24 mouse cellular contexts compared by ENCODE assay signal in the genomic region with DNA sequence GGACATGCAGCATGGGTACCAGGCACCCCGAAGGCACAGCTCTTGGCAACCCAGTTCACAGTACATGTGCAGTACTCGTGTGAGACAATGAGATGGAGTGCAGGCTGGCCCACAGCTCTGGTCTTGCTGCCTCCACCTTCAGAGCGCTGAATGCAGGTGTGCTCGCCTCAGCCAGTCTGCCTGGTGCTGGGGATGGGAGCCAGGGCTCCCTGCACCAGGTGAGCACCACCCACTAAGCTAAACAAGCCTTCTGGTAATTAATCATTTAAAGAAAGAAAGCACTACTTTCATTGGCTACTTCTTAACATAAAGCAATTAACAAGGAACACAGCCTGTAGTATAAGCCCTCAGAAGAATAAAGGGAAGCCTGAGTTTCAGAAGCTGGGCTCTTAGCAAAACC. TPM values are rescaled to one million over a fixed set of nuclear protein-coding genes. Genes with fewer than 3 reads are reported as not detected.
DNase-seq lines count a peak whose midpoint lies in the region; ATAC-seq lines count a peak whose summit lies in the region.
"Had no signal": no experiment of that assay in that cellular context is flagged by ENCODE, and none has a peak within 500 bp of the region (broad histone marks: within the 10 kb centered on the region; RNA-seq: fewer than 3 reads in every experiment).

No protein-coding gene starts in this region.

- 71% methylated on average over 4 of the region's 4 CpGs for WGBS in stomach, embryonic 14.5 days
- WGBS in stomach, embryonic 16.5 days, result 70% methylated on average over 4 of the region's 4 CpGs

- H3K27me3 ChIP-seq in megakaryocyte, embryonic 14.5 days (replicated peaks), result no peaks in the 10 kb centered on the region
- H3K27me3 ChIP-seq in stomach, embryonic 14.5 days (ENCODE audit: control insufficient read depth, insufficient read depth, low read length), result no peaks in the 10 kb centered on the region
- no peaks in the 10 kb centered on the region for H3K27me3 ChIP-seq in stomach, embryonic 16.5 days (ENCODE audit: control insufficient read depth, insufficient read depth, low read length)
- H3K27me3 ChIP-seq: embryonic facial prominence, embryonic 12.5 days; embryonic facial prominence, embryonic 15.5 days; heart, embryonic 12.5 days; heart, embryonic 15.5 days had no signal

- H3K4me2 ChIP-seq in stomach, embryonic 14.5 days (replicated peaks; ENCODE audit: low read depth, low read length), result no peak overlapping the region
- H3K4me2 ChIP-seq in stomach, embryonic 16.5 days (ENCODE audit: low read depth, low read length), result no peak overlapping the region
- H3K4me2 ChIP-seq: embryonic facial prominence, embryonic 12.5 days; embryonic facial prominence, embryonic 15.5 days; heart, embryonic 12.5 days; heart, embryonic 15.5 days; hindbrain, embryonic 14.5 days had no signal

- peak overlapping the region; percentile 13 for H3K4me3 ChIP-seq in megakaryocyte, embryonic 14.5 days (replicated peaks)
- no peak overlapping the region for H3K4me3 ChIP-seq in stomach, embryonic 14.5 days (ENCODE audit: low read depth, low read length)
- H3K4me3 ChIP-seq in stomach, embryonic 16.5 days (replicated peaks; ENCODE audit: low read length), result no peak overlapping the region
- H3K4me3 ChIP-seq: embryonic facial prominence, embryonic 12.5 days; embryonic facial prominence, embryonic 15.5 days; heart, embryonic 12.5 days; heart, embryonic 15.5 days had no signal

- no peak for DNase-seq in kidney, postnatal 25 days
- no peak for DNase-seq in frontal cortex, postnatal 36 days (ENCODE audit: low spot score in 2 of 2)
- DNase-seq: adrenal gland, adult 8-10 months; adrenal gland, postnatal 25 days; cerebellum, adult 2 months; cerebellum, adult 9-11 months; cerebellum, postnatal 25 days; forebrain, postnatal 0 days; gastrocnemius, postnatal 25 days; heart, adult 18-20 months; heart, postnatal 10 days; heart, postnatal 36 days had no signal

- H3K9ac ChIP-seq in stomach, embryonic 14.5 days (replicated peaks; ENCODE audit: low read depth, low read length), result no peak overlapping the region
- no peak overlapping the region for H3K9ac ChIP-seq in stomach, embryonic 16.5 days (ENCODE audit: low read length)
- H3K9ac ChIP-seq: embryonic facial prominence, embryonic 12.5 days; embryonic facial prominence, embryonic 15.5 days; forebrain, postnatal 0 days; heart, embryonic 12.5 days; heart, embryonic 15.5 days; hindbrain, embryonic 14.5 days had no signal

- no peak overlapping the region for H3K27ac ChIP-seq in stomach, embryonic 14.5 days (ENCODE audit: low read length)
- peak overlapping the region; percentile 2; the same call in 1 of the 2 replicates for H3K27ac ChIP-seq in stomach, embryonic 16.5 days (ENCODE audit: low read length)
- H3K27ac ChIP-seq: embryonic facial prominence, embryonic 12.5 days; embryonic facial prominence, embryonic 15.5 days; heart, embryonic 15.5 days; hindbrain, embryonic 14.5 days had no signal

- H3K4me1 ChIP-seq in megakaryocyte, embryonic 14.5 days, result peaks cover 53% of the 10 kb centered on the region
- no peaks in the 10 kb centered on the region for H3K4me1 ChIP-seq in stomach, embryonic 14.5 days (ENCODE audit: control insufficient read depth, insufficient read depth, low read length)
- H3K4me1 ChIP-seq in stomach, embryonic 16.5 days (ENCODE audit: control insufficient read depth, insufficient read depth, low read length), result no peaks in the 10 kb centered on the region
- H3K4me1 ChIP-seq: embryonic facial prominence, embryonic 12.5 days; embryonic facial prominence, embryonic 15.5 days; heart, embryonic 12.5 days had no signal

- no peak for ATAC-seq in megakaryocyte, adult 5-6 weeks (ENCODE audit: poor library complexity, severe bottlenecking)
- peak; percentile 33; the same call in 1 of the 2 replicates for ATAC-seq in stomach, embryonic 14.5 days (ENCODE audit: insufficient number of reproducible peaks, insufficient read depth, low FRiP score, low read depth)
- peak; percentile 85; the same call in 1 of the 2 replicates for ATAC-seq in stomach, embryonic 16.5 days (ENCODE audit: insufficient read depth, low FRiP score)
- ATAC-seq: activated CD4-positive, CD25-positive, alpha-beta regulatory T cell, adult 4 months; CD4-positive, CD25-positive, alpha-beta regulatory T cell, adult 4 months; forebrain, embryonic 14.5 days; forebrain, postnatal 0 days had no signal

- peaks cover 97% of the 10 kb centered on the region for H3K36me3 ChIP-seq in megakaryocyte, embryonic 14.5 days (replicated peaks; ENCODE audit: low read length)
- H3K36me3 ChIP-seq in stomach, embryonic 14.5 days (ENCODE audit: control insufficient read depth, insufficient read depth, low read length), result peaks cover 87% of the 10 kb centered on the region
- peaks cover 42% of the 10 kb centered on the region for H3K36me3 ChIP-seq in stomach, embryonic 16.5 days (ENCODE audit: control insufficient read depth, insufficient read depth, low read length)

- no peaks in the 10 kb centered on the region for H3K9me3 ChIP-seq in megakaryocyte, embryonic 14.5 days
- H3K9me3 ChIP-seq in stomach, embryonic 14.5 days (ENCODE audit: control insufficient read depth, low read depth, low read length), result no peaks in the 10 kb centered on the region
- no peaks in the 10 kb centered on the region for H3K9me3 ChIP-seq in stomach, embryonic 16.5 days (replicated peaks; ENCODE audit: control insufficient read depth, low read length)
- H3K9me3 ChIP-seq: embryonic facial prominence, embryonic 12.5 days; embryonic facial prominence, embryonic 15.5 days; heart, embryonic 12.5 days; heart, embryonic 15.5 days had no signal

RNA-seq across cellular contexts. Expression of a gene that starts 37.5 kb away (rescaled TPM):
- polyA plus RNA-seq in megakaryocyte, embryonic 14.5 days (2012; ENCODE audit: insufficient read depth, low replicate concordance), result 87.1 and 333 TPM in 2 replicates
- 24.8 and 31.2 TPM in 2 replicates for total RNA-seq in megakaryocyte, adult 5-6 weeks (2015)
- total RNA-seq in megakaryocyte, adult 5-6 weeks (2017), result 15.5 and 23.6 TPM in 2 replicates
- polyA plus RNA-seq in stomach, embryonic 14.5 days (2014; fragmentation: Nextera tagmentation; extraction: Ambion mirVana), result 178 and 184 TPM in 2 replicates
- 138 and 141 TPM in 2 replicates for polyA plus RNA-seq in stomach, embryonic 16.5 days (2015; fragmentation: Nextera tagmentation; extraction: Ambion mirVana)

RNA-seq across cellular contexts. Expression of a gene that starts 47.7 kb away (rescaled TPM):
- 52.7 and 124 TPM in 2 replicates for polyA plus RNA-seq in megakaryocyte, embryonic 14.5 days (2012; ENCODE audit: insufficient read depth, low replicate concordance)
- total RNA-seq in megakaryocyte, adult 5-6 weeks (2015), result 284 and 306 TPM in 2 replicates
- 339 and 371 TPM in 2 replicates for total RNA-seq in megakaryocyte, adult 5-6 weeks (2017)
- 4.3 and 4.5 TPM in 2 replicates for polyA plus RNA-seq in stomach, embryonic 14.5 days (2014; fragmentation: Nextera tagmentation; extraction: Ambion mirVana)
- polyA plus RNA-seq in stomach, embryonic 16.5 days (2015; fragmentation: Nextera tagmentation; extraction: Ambion mirVana), result 7.1 and 8.2 TPM in 2 replicates
